Mouse (Mus musculus) megakaryocyte, embryonic 14.5 days (primary cell): ENCODE data around the gene Fbxo30.

ENCODE experiments used
- FLI1 ChIP-seq: IDR thresholded peaks from 2 replicates; pipeline ENCODE4 v1.6.1; 2012; ENCODE audit warnings: low read length, inconsistent platforms, mixed read lengths
- GATA1 ChIP-seq: IDR thresholded peaks from 3 replicates; pipeline ENCODE4 v1.6.1; 2012; ENCODE audit warnings: mixed read lengths, low read length, inconsistent platforms, borderline replicate concordance

DNA sequence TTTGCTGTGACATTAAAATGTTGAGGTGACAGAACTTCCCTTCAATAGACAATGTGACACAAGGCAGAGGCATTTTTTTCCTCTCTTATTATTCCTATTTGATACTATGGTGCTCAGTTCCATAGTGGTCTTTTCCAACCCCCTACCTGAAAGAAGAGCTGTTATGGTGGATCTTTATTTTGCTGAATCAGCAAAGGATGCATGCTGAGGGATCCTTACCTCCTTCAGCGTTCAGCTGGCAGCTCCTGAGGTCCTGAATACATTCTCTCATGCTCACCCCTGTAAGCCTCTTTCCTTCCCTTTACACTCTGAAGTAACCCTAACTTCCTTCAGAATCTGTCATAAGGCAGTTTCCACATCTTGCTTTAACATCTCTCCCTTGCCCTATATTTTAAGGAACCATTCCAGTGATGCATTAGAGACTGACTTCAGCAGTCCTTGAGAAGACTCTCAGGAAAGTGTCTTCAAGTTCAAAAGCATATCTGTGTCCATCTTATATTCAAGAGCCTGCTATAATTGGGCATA, 38.4 kb downstream of the Fbxo30 start:
- TF ChIP-seq FLI1 = no peak
- no peak for TF ChIP-seq GATA1
